Mouse (Mus musculus): ENCODE measurements around the gene Nutf2-ps1. TPM values are rescaled to one million over a fixed set of nuclear protein-coding genes. Genes with fewer than 3 reads are reported as not detected.
"Not testable (repeated sequence)": the region's sequence is repeated elsewhere in the genome, so short reads cannot be mapped to it uniquely, and the experiment has no call there.

Gene Nutf2-ps1
- 373 and 383 TPM in 2 replicates for polyA plus RNA-seq (2015; fragmentation: Nextera tagmentation; extraction: Ambion mirVana)

GRCm38 (mm10) chr19:53588968-53589367, at the start of gene Nutf2-ps1:
Gene Nutf2-ps1 (minus strand): TSS chr19:53589068.
- not testable (repeated sequence) for H3K27me3 ChIP-seq; ATAC-seq (ENCODE audit: low FRiP score, low read depth); H3K4me1 ChIP-seq; H3K9ac ChIP-seq; H3K36me3 ChIP-seq; H3K4me2 ChIP-seq (replicated peaks); H3K4me3 ChIP-seq; H3K27ac ChIP-seq
- peaks cover 23% of the 10 kb centered on the region for H3K9me3 ChIP-seq
- 96% methylated on average over 7 of the region's 7 CpGs for WGBS

- Histone ChIP-seq H3K9ac (no peak overlapping the region), H3K9me3 (no peaks in the 10 kb centered on the region), H3K4me2 (replicated peaks) (no peak overlapping the region), H3K4me3 (no peak overlapping the region), H3K27me3 (no peaks in the 10 kb centered on the region), H3K27ac (no peak overlapping the region), H3K36me3 (peaks cover 81% of the 10 kb centered on the region), H3K4me1 (no peaks in the 10 kb centered on the region)
- 90% methylated on average over 2 of the region's 2 CpGs for WGBS
- no peak for ATAC-seq (ENCODE audit: low FRiP score, low read depth)
These were observed 49.2 kb upstream of the Nutf2-ps1 start for GRCm38 (mm10) chr19:53638041-53638440.

GRCm38 (mm10) chr19:53621681-53622080, 32.8 kb upstream of the Nutf2-ps1 start:
- Histone ChIP-seq H3K4me3 (no peak overlapping the region), H3K27me3 (no peaks in the 10 kb centered on the region), H3K9me3 (no peaks in the 10 kb centered on the region), H3K4me2 (replicated peaks) (no peak overlapping the region), H3K27ac (no peak overlapping the region), H3K9ac (no peak overlapping the region), H3K4me1 (no peaks in the 10 kb centered on the region), H3K36me3 (peaks cover 80% of the 10 kb centered on the region)
- 95% methylated on average over 13 of the region's 13 CpGs for WGBS
- ATAC-seq (ENCODE audit: low FRiP score, low read depth) = no peak

- Histone ChIP-seq H3K4me3 (no peak overlapping the region), H3K4me2 (replicated peaks) (no peak overlapping the region), H3K27me3 (no peaks in the 10 kb centered on the region), H3K4me1 (peaks cover 5% of the 10 kb centered on the region), H3K27ac (no peak overlapping the region), H3K9me3 (no peaks in the 10 kb centered on the region), H3K36me3 (peaks cover 43% of the 10 kb centered on the region), H3K9ac (0 out of 2 replicates have a peak overlapping the region, but pooled peaks have one; percentile 13)
- WGBS = 72% methylated on average over 6 of the region's 6 CpGs
- ATAC-seq (ENCODE audit: low FRiP score, low read depth) = no peak
These were observed 20.1 kb upstream of the Nutf2-ps1 start for GRCm38 (mm10) chr19:53608921-53609320.

- Histone ChIP-seq H3K4me2 (replicated peaks) (peak overlapping the region; percentile 88), H3K9ac (peak overlapping the region; percentile 98), H3K4me3 (peak overlapping the region; percentile 92), H3K36me3 (peaks cover 26% of the 10 kb centered on the region), H3K9me3 (no peaks in the 10 kb centered on the region), H3K27ac (no peak overlapping the region), H3K27me3 (no peaks in the 10 kb centered on the region), H3K4me1 (peaks cover 18% of the 10 kb centered on the region)
- no peak for ATAC-seq (ENCODE audit: low FRiP score, low read depth)
- WGBS = 15% methylated on average over 11 of the region's 11 CpGs
These were observed 12.4 kb upstream of the Nutf2-ps1 start for GRCm38 (mm10) chr19:53601363-53601655.

- ATAC-seq (ENCODE audit: low FRiP score, low read depth) = peak; percentile 64
- H3K27ac ChIP-seq = peak overlapping the region; percentile 97
- under 1% methylated on average over 78 of the region's 82 CpGs for WGBS
These were observed 11.9 kb upstream of the Nutf2-ps1 start for GRCm38 (mm10) chr19:53600549-53601362.

GRCm38 (mm10) chr19:53599757-53600539, 11.1 kb upstream of the Nutf2-ps1 start, which contains the start of gene Smc3:
Gene Smc3 (plus strand): TSS chr19:53600398.
- Histone ChIP-seq H3K9me3 (no peaks in the 10 kb centered on the region), H3K4me2 (replicated peaks) (peak within 1 kb of the TSS; percentile 88), H3K9ac (peak within 1 kb of the TSS; percentile 98), H3K27me3 (no peaks in the 10 kb centered on the region), H3K4me3 (peak within 1 kb of the TSS; percentile 92), H3K36me3 (peaks cover 17% of the 10 kb centered on the region), H3K4me1 (peaks cover 18% of the 10 kb centered on the region), H3K27ac (peak within 1 kb of the TSS; percentile 97)
- peak; percentile 97 for ATAC-seq (ENCODE audit: low FRiP score, low read depth)
- WGBS = under 1% methylated on average over 70 of the region's 70 CpGs

More at GRCm38 (mm10) chr19:53600549-53601362, 11.9 kb upstream of the Nutf2-ps1 start:
- peaks cover 18% of the 10 kb centered on the region for H3K4me1 ChIP-seq
- H3K4me2 ChIP-seq (replicated peaks) = peak overlapping the region; percentile 88
- no peaks in the 10 kb centered on the region for H3K9me3 ChIP-seq
- peak overlapping the region; percentile 92 for H3K4me3 ChIP-seq
- H3K9ac ChIP-seq = peak overlapping the region; percentile 98
- peaks cover 21% of the 10 kb centered on the region for H3K36me3 ChIP-seq
- no peaks in the 10 kb centered on the region for H3K27me3 ChIP-seq

GRCm38 (mm10) chr19:53596723-53597474, 8.0 kb upstream of the Nutf2-ps1 start:
- Histone ChIP-seq H3K4me3 (no peak overlapping the region), H3K9me3 (no peaks in the 10 kb centered on the region), H3K27me3 (no peaks in the 10 kb centered on the region), H3K9ac (no peak overlapping the region), H3K4me1 (peaks cover 8% of the 10 kb centered on the region), H3K36me3 (no peaks in the 10 kb centered on the region; the same call in 1 of the 2 replicates), H3K4me2 (replicated peaks) (no peak overlapping the region), H3K27ac (no peak overlapping the region)
- WGBS = 63% methylated on average over 7 of the region's 7 CpGs
- ATAC-seq (ENCODE audit: low FRiP score, low read depth) = no peak

- H3K9ac ChIP-seq; H3K4me2 ChIP-seq (replicated peaks); H3K27me3 ChIP-seq; H3K27ac ChIP-seq; H3K4me3 ChIP-seq; H3K4me1 ChIP-seq; H3K36me3 ChIP-seq; ATAC-seq (ENCODE audit: low FRiP score, low read depth): not testable (repeated sequence)
- 93% methylated on average over 3 of the region's 3 CpGs for WGBS
- peaks cover 24% of the 10 kb centered on the region for H3K9me3 ChIP-seq
These were observed 1.2 kb downstream of the Nutf2-ps1 start for GRCm38 (mm10) chr19:53587686-53588085.

- H3K9me3 ChIP-seq = peaks cover 14% of the 10 kb centered on the region
- 84% methylated on average over 8 of the region's 8 CpGs for WGBS
- not testable (repeated sequence) for H3K4me3 ChIP-seq; H3K36me3 ChIP-seq; H3K27ac ChIP-seq; ATAC-seq (ENCODE audit: low FRiP score, low read depth); H3K9ac ChIP-seq; H3K27me3 ChIP-seq; H3K4me1 ChIP-seq; H3K4me2 ChIP-seq (replicated peaks)
These were observed 8.6 kb downstream of the Nutf2-ps1 start for GRCm38 (mm10) chr19:53580271-53580670.

- peak; percentile 67 for ATAC-seq (ENCODE audit: low FRiP score, low read depth)
These were observed 10.1 kb downstream of the Nutf2-ps1 start for GRCm38 (mm10) chr19:53578597-53579252.

More at GRCm38 (mm10) chr19:53578597-53579252, 10.1 kb downstream of the Nutf2-ps1 start:
- no peak overlapping the region for H3K27ac ChIP-seq
- H3K4me1 ChIP-seq = 0 out of 2 replicates have a peak, but pooled peaks cover 4% of the 10 kb centered on the region
- WGBS = 11% methylated on average over 8 of the region's 8 CpGs
- no peak overlapping the region for H3K9ac ChIP-seq
- 0 out of 2 replicates have a peak overlapping the region, but pooled peaks have one; percentile 25 for H3K4me2 ChIP-seq (replicated peaks)
- no peaks in the 10 kb centered on the region for H3K36me3 ChIP-seq
- no peaks in the 10 kb centered on the region for H3K27me3 ChIP-seq
- no peak overlapping the region for H3K4me3 ChIP-seq
- H3K9me3 ChIP-seq = no peaks in the 10 kb centered on the region
